Mouse (Mus musculus): Measurements from ENCODE around the gene Dhrs13. TPM values are rescaled to one million over a fixed set of nuclear protein-coding genes. Genes with fewer than 3 reads are reported as not detected.

Gene Dhrs13
- total RNA-seq, 1 experiment: 20.2 TPM

DNA sequence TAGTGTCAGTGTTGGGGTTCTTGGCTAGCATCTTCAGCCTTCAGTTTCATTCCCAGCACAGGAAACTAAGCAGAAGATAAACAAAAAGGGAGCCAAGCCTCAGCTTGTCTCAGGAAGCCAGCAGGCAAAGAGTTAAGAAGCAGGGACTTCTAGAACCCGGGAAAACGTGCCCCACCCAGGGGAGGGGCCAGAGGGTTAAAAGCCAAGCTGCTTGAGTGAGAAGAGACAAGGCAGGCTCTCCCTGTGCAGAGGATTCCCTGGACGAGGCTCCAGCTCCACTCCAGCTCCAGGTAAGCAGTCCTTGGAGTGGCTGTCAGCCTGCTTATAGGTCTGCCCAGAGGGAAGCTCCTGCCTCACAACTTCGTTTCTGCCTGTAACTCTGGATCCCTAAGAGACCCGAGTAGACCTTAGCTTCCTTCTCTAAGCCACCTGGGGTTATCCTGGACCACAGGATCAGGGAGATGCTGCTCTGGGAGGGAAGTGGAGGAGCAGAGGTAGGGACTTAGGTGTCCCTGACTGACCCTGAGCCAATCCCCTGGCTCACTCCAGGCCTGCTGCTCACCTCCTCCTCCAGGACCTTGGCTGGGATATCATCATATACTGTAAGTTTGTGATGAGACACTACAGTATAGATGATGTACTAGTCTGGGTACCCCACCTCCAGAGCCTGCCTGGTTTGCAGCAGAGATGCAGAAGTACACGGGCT lies 40.5 kb downstream of the Dhrs13 start:
- Histone ChIP-seq H3K9ac (ENCODE audit: insufficient read depth, low read depth, low read length, poor library complexity, severe bottlenecking) (no peak overlapping the region), H3K9me3 (ENCODE audit: control insufficient read depth, insufficient read depth, low read depth, low read length) (no peaks in the 10 kb centered on the region), H3K27ac (ENCODE audit: insufficient read depth, low read depth, low read length, poor library complexity, severe bottlenecking) (no peak overlapping the region), H3K4me1 (ENCODE audit: control insufficient read depth in 2 of 2, insufficient read depth in 2 of 2, low read length in 2 of 2, poor library complexity in 1 of 2) (peaks cover 0 to 7% of the 10 kb centered on the region in 2 experiments; a peak in 1 of 4 replicates), H3K36me3 (ENCODE audit: control insufficient read depth, insufficient read depth, low read length, poor library complexity, severe bottlenecking) (peaks cover 17% of the 10 kb centered on the region), H3K4me3 (ENCODE audit: insufficient read depth in 1 of 2, low read depth in 1 of 2, low read length in 2 of 2, poor library complexity in 1 of 2, severe bottlenecking in 1 of 2) (no peak overlapping the region)
- TF ChIP-seq CHD2 (IDR thresholded peaks at IDR 0.05; ENCODE audit: low read depth, low read length) (no peak), ZC3H11A (IDR thresholded peaks at IDR 0.05; ENCODE audit: borderline replicate concordance, low read depth, low read length) (no peak), MAFK (IDR thresholded peaks at IDR 0.05; ENCODE audit: insufficient read depth, low read depth, low read length) (no peak), ZNF384 (IDR thresholded peaks at IDR 0.05; ENCODE audit: low read depth, low read length) (no peak), HCFC1 (IDR thresholded peaks at IDR 0.05; ENCODE audit: borderline replicate concordance, insufficient read depth, low read length) (no peak)
- in situ Hi-C loops (cut with MboI; ENCODE audit: low sequenced_read_pairs in 2 of 2, unreplicated experiment in 2 of 2): no loop called here
- DNase-seq (ENCODE audit: low read depth, low spot score): peak; percentile 59

DNA sequence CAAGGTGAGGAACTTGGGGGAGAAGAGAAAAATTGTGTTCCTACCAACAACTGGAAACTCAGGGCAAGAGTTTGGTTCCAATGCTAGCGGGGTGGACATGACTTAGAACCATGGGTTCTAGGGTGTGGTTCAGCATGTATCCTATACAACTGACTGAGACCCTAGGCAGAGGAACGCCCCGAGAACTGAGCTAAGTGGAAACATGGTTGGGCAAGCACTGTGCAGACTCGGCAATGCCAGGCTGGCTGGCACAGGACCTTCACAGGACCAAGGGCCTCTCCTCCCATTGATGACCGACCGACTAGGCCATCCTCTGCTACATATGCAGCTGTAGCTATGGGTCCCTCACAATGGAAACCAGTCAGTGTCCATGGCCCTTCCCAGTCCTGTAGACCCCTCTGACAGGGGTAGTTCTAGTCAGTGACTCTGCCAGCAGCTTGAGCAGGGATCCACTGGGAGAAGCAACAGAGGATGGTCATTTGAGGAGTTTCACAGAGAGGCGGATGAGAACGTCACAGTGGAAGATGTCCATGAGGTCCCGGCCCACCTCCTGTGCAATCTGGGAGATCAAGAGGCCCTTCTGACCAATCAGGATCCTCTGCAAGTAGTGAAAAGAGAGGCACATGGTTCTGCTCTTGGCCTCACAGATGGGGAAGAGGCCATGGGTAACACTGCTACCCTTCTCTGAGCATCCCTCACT lies 41.6 kb downstream of the Dhrs13 start:
- Histone ChIP-seq H3K36me3 (ENCODE audit: control insufficient read depth, insufficient read depth, low read length, poor library complexity, severe bottlenecking) (peaks cover 17% of the 10 kb centered on the region), H3K9ac (ENCODE audit: insufficient read depth, low read depth, low read length, poor library complexity, severe bottlenecking) (no peak overlapping the region), H3K4me1 (ENCODE audit: control insufficient read depth in 2 of 2, insufficient read depth in 2 of 2, low read length in 2 of 2, poor library complexity in 1 of 2) (peaks cover 0 to 7% of the 10 kb centered on the region in 2 experiments; a peak in 1 of 4 replicates), H3K9me3 (ENCODE audit: control insufficient read depth, insufficient read depth, low read depth, low read length) (no peaks in the 10 kb centered on the region), H3K4me3 (ENCODE audit: insufficient read depth in 1 of 2, low read depth in 1 of 2, low read length in 2 of 2, poor library complexity in 1 of 2, severe bottlenecking in 1 of 2) (no peak overlapping the region), H3K27ac (ENCODE audit: insufficient read depth, low read depth, low read length, poor library complexity, severe bottlenecking) (no peak overlapping the region)
- TF ChIP-seq MAFK (IDR thresholded peaks at IDR 0.05; ENCODE audit: insufficient read depth, low read depth, low read length): no peak
- no peak for TF ChIP-seq CHD2 (IDR thresholded peaks at IDR 0.05; ENCODE audit: low read depth, low read length)
- no peak for TF ChIP-seq ZNF384 (IDR thresholded peaks at IDR 0.05; ENCODE audit: low read depth, low read length)
- no peak for TF ChIP-seq ZC3H11A (IDR thresholded peaks at IDR 0.05; ENCODE audit: borderline replicate concordance, low read depth, low read length)
- TF ChIP-seq HCFC1 (IDR thresholded peaks at IDR 0.05; ENCODE audit: borderline replicate concordance, insufficient read depth, low read length): no peak
- no peak for DNase-seq (ENCODE audit: low read depth, low spot score)
- in situ Hi-C loops (cut with MboI; ENCODE audit: low sequenced_read_pairs in 2 of 2, unreplicated experiment in 2 of 2): no loop called here

DNA sequence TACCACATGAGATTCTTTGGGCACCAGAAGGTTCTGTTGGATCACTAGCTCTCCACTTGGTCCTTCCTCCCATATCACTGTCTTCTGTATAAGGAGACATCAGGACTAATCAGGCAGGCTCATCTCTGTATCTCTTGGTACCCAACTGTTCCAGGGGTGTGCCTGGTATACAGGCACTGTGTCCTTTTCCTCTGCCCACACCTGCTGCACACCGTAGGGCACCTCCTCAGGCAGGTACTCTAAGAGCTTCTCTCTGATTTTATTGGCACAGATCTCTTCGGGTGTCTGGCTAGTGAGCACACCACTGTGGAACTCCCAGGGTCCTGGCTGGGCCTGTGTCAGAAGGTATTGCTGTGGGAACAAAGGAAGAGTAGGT lies 42.2 kb downstream of the Dhrs13 start:
- H3K4me3 ChIP-seq (ENCODE audit: insufficient read depth in 1 of 2, low read depth in 1 of 2, low read length in 2 of 2, poor library complexity in 1 of 2, severe bottlenecking in 1 of 2): no peak overlapping the region
- no peak overlapping the region for H3K27ac ChIP-seq (ENCODE audit: insufficient read depth, low read depth, low read length, poor library complexity, severe bottlenecking)
- TF ChIP-seq CHD2 (IDR thresholded peaks at IDR 0.05; ENCODE audit: low read depth, low read length): no peak
- TF ChIP-seq ZNF384 (IDR thresholded peaks at IDR 0.05; ENCODE audit: low read depth, low read length): no peak
- in situ Hi-C loops (cut with MboI; ENCODE audit: low sequenced_read_pairs in 2 of 2, unreplicated experiment in 2 of 2): no loop called here
- H3K9ac ChIP-seq (ENCODE audit: insufficient read depth, low read depth, low read length, poor library complexity, severe bottlenecking): no peak overlapping the region
- H3K36me3 ChIP-seq (ENCODE audit: control insufficient read depth, insufficient read depth, low read length, poor library complexity, severe bottlenecking): peaks cover 17% of the 10 kb centered on the region
- H3K4me1 ChIP-seq (ENCODE audit: control insufficient read depth in 2 of 2, insufficient read depth in 2 of 2, low read length in 2 of 2, poor library complexity in 1 of 2): peaks cover 0 to 7% of the 10 kb centered on the region in 2 experiments; a peak in 1 of 4 replicates
- DNase-seq (ENCODE audit: low read depth, low spot score): no peak
- no peaks in the 10 kb centered on the region for H3K9me3 ChIP-seq (ENCODE audit: control insufficient read depth, insufficient read depth, low read depth, low read length)

DNA sequence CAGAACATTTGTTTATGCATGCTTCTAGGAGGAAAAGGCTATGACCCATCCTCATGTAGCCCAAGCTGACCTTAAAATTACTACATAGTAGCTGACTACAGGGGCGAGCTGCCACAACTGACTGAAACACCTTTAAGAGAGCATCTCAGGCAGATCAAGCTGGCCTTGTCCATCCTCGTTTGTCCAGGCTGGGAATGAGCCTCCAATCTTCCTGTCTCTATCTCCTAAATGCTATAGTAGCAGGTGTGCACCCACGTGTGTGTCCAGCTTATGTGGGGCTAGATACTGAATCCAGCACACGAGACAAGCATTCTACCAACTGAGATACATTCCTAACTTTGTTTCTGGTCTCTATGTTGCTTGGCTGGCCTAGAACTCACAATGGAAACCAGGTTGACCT lies 42.6 kb downstream of the Dhrs13 start:
- no peak for DNase-seq (ENCODE audit: low read depth, low spot score)
- in situ Hi-C loops (cut with MboI; ENCODE audit: low sequenced_read_pairs in 2 of 2, unreplicated experiment in 2 of 2): no loop called here
- H3K9me3 ChIP-seq (ENCODE audit: control insufficient read depth, insufficient read depth, low read depth, low read length): no peaks in the 10 kb centered on the region
- no peak overlapping the region for H3K4me3 ChIP-seq (ENCODE audit: insufficient read depth in 1 of 2, low read depth in 1 of 2, low read length in 2 of 2, poor library complexity in 1 of 2, severe bottlenecking in 1 of 2)
- TF ChIP-seq CHD2 (IDR thresholded peaks at IDR 0.05; ENCODE audit: low read depth, low read length) (no peak), ZNF384 (IDR thresholded peaks at IDR 0.05; ENCODE audit: low read depth, low read length) (no peak)
- peaks cover 17% of the 10 kb centered on the region for H3K36me3 ChIP-seq (ENCODE audit: control insufficient read depth, insufficient read depth, low read length, poor library complexity, severe bottlenecking)
- no peak overlapping the region for H3K27ac ChIP-seq (ENCODE audit: insufficient read depth, low read depth, low read length, poor library complexity, severe bottlenecking)
- no peak overlapping the region for H3K9ac ChIP-seq (ENCODE audit: insufficient read depth, low read depth, low read length, poor library complexity, severe bottlenecking)
- H3K4me1 ChIP-seq (ENCODE audit: control insufficient read depth in 2 of 2, insufficient read depth in 2 of 2, low read length in 2 of 2, poor library complexity in 1 of 2): peaks cover 0 to 7% of the 10 kb centered on the region in 2 experiments; a peak in 1 of 4 replicates
